In genomic region chr13:40853842-40854241, GRCm38 (mm10) we compare ENCODE assay signal across 9 mouse cellular contexts. TPM values are rescaled to one million over a fixed set of nuclear protein-coding genes. Genes with fewer than 3 reads are reported as not detected.
DNase-seq lines count a peak whose midpoint lies in the region; ATAC-seq and TF ChIP-seq lines count a peak whose summit lies in the region.
"Had no signal": no experiment of that assay in that cellular context is flagged by ENCODE, and none has a peak within 500 bp of the region (broad histone marks: within the 10 kb centered on the region; RNA-seq: fewer than 3 reads in every experiment).

No protein-coding gene starts in this region.

- TF ChIP-seq RAD21 in MEL (IDR thresholded peaks at IDR 0.05; ENCODE audit: low read depth, low read length) = no peak

- H3K9ac ChIP-seq in heart, embryonic 15.5 days = no peak overlapping the region
- peak overlapping the region; percentile 56 for H3K9ac ChIP-seq in MEL (ENCODE audit: control insufficient read depth, low read depth, low read length, poor library complexity, severe bottlenecking)

- intact Hi-C loops in heart, postnatal 25 days (cut with DNase I) = no loop called here

- H3K27ac ChIP-seq in heart, embryonic 15.5 days = peak overlapping the region; percentile 90
- H3K27ac ChIP-seq in MEL (ENCODE audit: control insufficient read depth, low read depth, low read length) = no peak overlapping the region

- peak overlapping the region; percentile 51 for H3K4me3 ChIP-seq in heart, embryonic 15.5 days
- no peak overlapping the region for H3K4me3 ChIP-seq in MEL (ENCODE audit: control insufficient read depth in 1 of 2, insufficient read depth in 1 of 2, low read depth in 2 of 2, low read length in 2 of 2)
- peak overlapping the region; percentile 82 for H3K4me3 ChIP-seq in megakaryocyte, embryonic 14.5 days (replicated peaks)

- H3K36me3 ChIP-seq in heart, embryonic 15.5 days = no peaks in the 10 kb centered on the region
- H3K36me3 ChIP-seq in MEL (ENCODE audit: control insufficient read depth in 1 of 2, insufficient read depth in 2 of 2, low read length in 2 of 2) = peaks cover 0 to 4% of the 10 kb centered on the region in 2 experiments; a peak in 2 of 4 replicates
- peaks cover 4% of the 10 kb centered on the region for H3K36me3 ChIP-seq in megakaryocyte, embryonic 14.5 days (replicated peaks; ENCODE audit: low read length)

- no peaks in the 10 kb centered on the region for H3K9me3 ChIP-seq in heart, embryonic 15.5 days (replicated peaks)
- no peaks in the 10 kb centered on the region for H3K9me3 ChIP-seq in MEL (replicated peaks; ENCODE audit: insufficient read depth, low read length)
- no peaks in the 10 kb centered on the region for H3K9me3 ChIP-seq in megakaryocyte, embryonic 14.5 days

- TF ChIP-seq EP300 in MEL (IDR thresholded peaks at IDR 0.05; ENCODE audit: low read depth in 1 of 2, low read length in 2 of 2) = no peak

- H3K4me2 ChIP-seq in heart, embryonic 15.5 days = peak overlapping the region; percentile 67

- no peak for DNase-seq in heart, postnatal 25 days (ENCODE audit: low spot score)
- DNase-seq in MEL (ENCODE audit: low read depth, low spot score) = no peak
- DNase-seq in cerebellum, adult 18-20 months = no peak
- no peak for DNase-seq in cerebellum, postnatal 10 days
- no peak for DNase-seq in embryo, embryonic 9.5 days (ENCODE audit: extremely low spot score)
- DNase-seq: thymus, postnatal 25 days had no signal

- H3K79me2 ChIP-seq in MEL (ENCODE audit: control insufficient read depth, insufficient read depth, low read length, poor library complexity) = no peaks in the 10 kb centered on the region

- no peak for TF ChIP-seq POLR2A in MEL (IDR thresholded peaks at IDR 0.05; ENCODE audit: control insufficient read depth in 1 of 2, insufficient read depth in 1 of 2, low read depth in 1 of 2, low read length in 2 of 2, poor library complexity in 1 of 2)

- H3K4me1 ChIP-seq in heart, embryonic 15.5 days (replicated peaks) = peaks cover 12% of the 10 kb centered on the region
- H3K4me1 ChIP-seq in MEL (ENCODE audit: control insufficient read depth in 1 of 2, insufficient read depth in 2 of 2, low read length in 2 of 2) = peaks cover 0 to 12% of the 10 kb centered on the region in 2 experiments; a peak in 2 of 4 replicates
- peaks cover 43% of the 10 kb centered on the region for H3K4me1 ChIP-seq in megakaryocyte, embryonic 14.5 days

- TF ChIP-seq CTCF in MEL (IDR thresholded peaks at IDR 0.05 in 2 of 3, conservative IDR thresholded peaks at IDR 0.05 in 1 of 3; ENCODE audit: control insufficient read depth in 1 of 3, insufficient read depth in 1 of 3, low read depth in 2 of 3, low read length in 3 of 3, poor library complexity in 1 of 3, severe bottlenecking in 1 of 3) = no peak

- WGBS in heart, embryonic 15.5 days = 80% methylated on average over 4 of the region's 4 CpGs

- no peaks in the 10 kb centered on the region for H3K27me3 ChIP-seq in heart, embryonic 15.5 days
- no peaks in the 10 kb centered on the region for H3K27me3 ChIP-seq in MEL (ENCODE audit: control insufficient read depth in 1 of 2, insufficient read depth in 2 of 2, low read length in 2 of 2)
- H3K27me3 ChIP-seq in megakaryocyte, embryonic 14.5 days (replicated peaks) = no peaks in the 10 kb centered on the region

- ATAC-seq in heart, embryonic 15.5 days (replicated peaks; ENCODE audit: insufficient number of reproducible peaks, insufficient read depth, low FRiP score, low read depth) = no peak
- peak; percentile 50 for ATAC-seq in granulocyte monocyte progenitor cell, adult 5-6 weeks (replicated peaks; ENCODE audit: poor library complexity, severe bottlenecking)

TF ChIP-seq in MEL, 35 proteins besides CTCF, POLR2A, EP300 and RAD21:
- TF ChIP-seq HCFC1 (IDR thresholded peaks at IDR 0.05; ENCODE audit: low read depth, low read length) (no peak), TAL1 (IDR thresholded peaks at IDR 0.05; ENCODE audit: low read length) (no peak)
TF ChIP-seq in MEL: peak in this region for 0.

RNA-seq across cellular contexts. Expression of gene Gcnt2, which starts 5.7 kb away (rescaled TPM):
- 3.4 and 4.5 TPM in 2 replicates for polyA plus RNA-seq in heart, embryonic 15.5 days (2015; fragmentation: Nextera tagmentation; extraction: Ambion mirVana)
- 10 to 100 TPM in 1 of 2 experiments, 1 to 10 TPM in 1; 8.3 to 11.2 TPM for total RNA-seq in heart, postnatal 25 days (2021)
- total RNA-seq in MEL (2012; rRNA removed) = 0.04 TPM in 1 of 2 replicates, not detected in the other
- polyA plus RNA-seq in MEL (2012; ENCODE audit: insufficient read depth in 1 of 2, insufficient read length in 2 of 2, low read depth in 1 of 2, low replicate concordance in 2 of 2, missing spikeins in 1 of 2) = under 1 TPM in 1 of 2 experiments, not detected in 1; 0.03 TPM
- 14.8 and 36.7 TPM in 2 replicates for total RNA-seq in granulocyte monocyte progenitor cell, adult 5-6 weeks (2014; fragmentation: Nextera tagmentation)
- total RNA-seq in granulocyte monocyte progenitor cell, adult 5-6 weeks (2017) = 8.4 and 8.9 TPM in 2 replicates
- polyA plus RNA-seq in megakaryocyte, embryonic 14.5 days (2012; ENCODE audit: insufficient read depth, low replicate concordance) = 0.41 and 0.82 TPM in 2 replicates

Comparison
In these comparisons a context has a peak if more than half of its experiments do, and no peak if none do; other contexts are left out.
1. H3K4me3 ChIP-seq: peak in heart, embryonic 15.5 days (single experiment) and megakaryocyte, embryonic 14.5 days (single experiment); none in MEL (0 of 2).